Mouse (Mus musculus): ENCODE measurements around the gene Mob3c.

Gene Mob3c

DNA sequence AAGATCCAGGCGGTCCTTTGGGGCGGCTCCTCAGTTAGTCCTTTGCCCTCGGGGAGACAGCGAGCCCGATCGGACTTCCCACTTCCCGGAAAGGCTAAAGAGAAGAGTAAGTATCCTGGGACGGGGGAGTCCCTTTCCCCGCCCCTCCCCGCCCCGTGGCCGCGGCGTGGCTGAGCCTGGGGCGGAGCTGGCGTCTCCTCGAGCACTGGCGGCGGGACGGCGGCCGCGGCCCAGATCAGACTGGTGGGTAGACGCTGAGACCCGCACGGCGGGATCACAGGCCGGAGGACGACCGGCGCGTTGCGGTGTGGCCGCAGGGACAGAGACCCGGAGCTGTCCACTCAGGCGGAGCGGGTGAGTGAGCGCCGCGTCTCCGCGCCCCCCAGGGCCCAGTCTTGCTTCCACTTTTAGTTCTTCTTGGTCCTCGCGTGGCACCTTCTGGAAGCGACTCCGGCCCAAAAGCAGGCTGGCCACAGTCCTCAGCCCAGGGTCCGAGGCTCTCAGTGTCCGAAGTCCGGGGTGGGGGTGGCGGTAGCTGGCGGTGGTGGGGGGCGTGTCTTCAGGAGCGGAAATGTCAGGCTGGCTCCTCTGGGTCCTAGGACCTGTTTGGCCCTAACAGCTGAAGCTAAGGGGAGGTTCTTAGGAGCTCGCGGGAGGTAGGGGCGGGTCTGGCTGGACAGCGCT is at the start of gene Mob3c:
Gene Mob3c, plus strand, starts transcription at position 205 of the 684 bp plus-strand sequence.
- DNase-seq, result peak; percentile 62

- no peak for DNase-seq
These were observed 47.6 kb upstream of the Mob3c start for GRCm38 (mm10) chr4:115780269-115780668.

DNA sequence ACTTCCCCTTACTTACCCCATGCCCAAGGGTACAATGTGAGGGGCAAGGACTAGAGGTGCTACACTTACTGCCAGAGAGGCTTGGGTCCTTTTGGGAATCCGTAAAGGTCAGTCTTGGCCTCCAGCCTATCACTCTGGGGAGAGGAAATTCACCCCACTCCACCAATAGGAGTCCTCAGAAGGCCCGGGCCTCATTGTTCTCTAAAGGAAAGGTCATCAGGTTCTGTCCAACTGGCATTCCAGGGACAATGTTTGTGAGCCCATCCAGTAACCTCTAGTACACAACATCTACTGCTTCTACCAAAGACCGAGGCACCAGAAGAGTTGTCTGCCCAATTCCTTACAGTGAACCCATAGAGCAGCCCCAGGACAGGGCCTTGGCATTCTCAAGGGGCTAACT is 47.0 kb upstream of the Mob3c start, which contains the start of gene Tex38:
Gene Tex38, minus strand, starts transcription at position 101 of the 400 bp plus-strand sequence.
- DNase-seq, result no peak

- no peak for DNase-seq
These were observed 45.7 kb upstream of the Mob3c start for GRCm38 (mm10) chr4:115782026-115782805.

- peak; percentile 79 for DNase-seq
These were observed 43.0 kb upstream of the Mob3c start, which contains the start of gene Atpaf1 for GRCm38 (mm10) chr4:115784769-115785510. Gene Atpaf1 (plus strand): TSS chr4:115784812.

DNA sequence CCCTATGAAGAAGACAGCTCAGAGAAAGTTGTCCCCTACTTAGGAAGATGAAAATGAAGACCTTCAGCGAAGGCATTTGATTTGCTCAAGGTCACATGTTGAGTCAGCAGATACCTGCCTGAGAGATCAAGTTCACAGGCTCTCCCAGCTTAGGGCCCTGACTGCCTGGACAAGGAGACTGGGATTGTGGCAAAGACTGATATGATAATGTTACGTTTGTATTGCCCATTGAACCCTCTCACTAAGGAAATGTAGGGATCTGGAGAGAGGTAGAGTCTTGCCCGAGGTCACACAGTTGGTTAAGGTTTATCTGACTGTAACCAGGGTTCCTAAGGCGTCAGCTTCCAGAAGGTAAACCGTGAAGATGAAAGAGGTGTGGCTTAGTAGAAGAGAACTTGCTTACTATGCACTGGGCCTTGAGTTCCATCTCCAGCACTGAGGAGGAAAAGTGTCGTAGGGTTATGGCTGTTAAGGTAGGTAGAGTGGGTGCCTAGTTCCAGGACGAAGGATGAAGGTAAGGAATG is 42.3 kb upstream of the Mob3c start:
- DNase-seq, result no peak

DNA sequence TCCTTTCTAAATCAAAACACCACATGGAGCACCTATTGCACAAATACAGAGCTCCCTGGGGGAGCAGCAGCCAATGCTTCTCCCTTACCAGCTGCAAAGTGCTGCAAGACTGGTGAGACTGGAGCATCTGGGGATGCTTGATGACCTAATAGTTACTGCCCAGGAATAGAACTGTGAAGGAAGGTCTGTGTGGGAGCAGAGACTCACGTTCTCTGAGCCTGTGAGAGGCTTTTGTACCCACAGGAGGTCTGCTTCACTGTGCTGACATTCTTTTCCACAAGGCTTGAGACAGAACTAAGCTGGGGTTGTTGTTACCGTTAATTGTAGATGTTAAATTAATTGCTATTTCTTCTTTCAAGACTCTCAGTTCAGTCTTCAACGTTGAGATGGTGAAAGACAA is 37.0 kb upstream of the Mob3c start:
- no peak for DNase-seq

- no peak for DNase-seq
These were observed 32.5 kb upstream of the Mob3c start for GRCm38 (mm10) chr4:115795360-115795759.

DNA sequence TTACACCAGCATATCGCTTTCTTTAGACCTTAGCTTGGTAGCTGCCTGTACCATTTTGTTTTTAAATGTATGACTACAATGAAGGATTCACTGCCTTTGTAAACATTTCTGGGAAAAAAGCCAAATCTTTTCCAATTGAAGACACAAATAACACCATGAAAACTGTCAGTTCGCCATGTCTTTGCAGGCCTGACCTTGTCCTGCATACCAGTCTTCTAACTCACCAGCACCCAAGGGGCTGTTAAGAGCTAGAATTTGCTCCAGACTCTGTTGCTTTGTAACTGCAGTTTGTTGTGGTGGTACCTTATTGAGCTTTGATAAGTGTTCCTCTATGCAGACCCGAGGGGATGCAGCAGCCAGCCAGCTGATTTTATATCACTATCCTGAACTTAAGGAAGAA is 27.9 kb upstream of the Mob3c start:
- no peak for DNase-seq

DNA sequence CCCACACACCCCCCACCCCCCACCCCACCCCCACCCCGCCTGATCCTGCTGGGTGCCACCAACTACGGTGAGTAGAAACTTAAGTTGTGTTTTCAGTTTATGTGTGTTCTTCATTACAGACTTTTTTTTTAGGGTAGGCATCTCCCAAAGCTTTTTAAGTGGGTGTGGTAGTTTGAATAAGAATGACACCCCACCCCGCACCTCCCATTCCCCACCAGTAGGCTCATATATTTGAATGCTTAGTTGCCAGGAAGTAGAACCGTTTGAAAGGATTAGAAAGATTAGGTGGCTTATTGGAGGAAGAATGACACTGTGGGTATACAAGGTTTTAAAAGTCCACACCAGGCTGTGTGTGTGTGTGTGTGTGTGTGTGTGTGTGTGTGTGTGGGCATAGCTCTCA is 15.6 kb upstream of the Mob3c start:
- DNase-seq, result no peak

- DNase-seq, result no peak
These were observed 12.3 kb upstream of the Mob3c start for GRCm38 (mm10) chr4:115815606-115816005.

GRCm38 (mm10) chr4:115820199-115820598 is 7.7 kb upstream of the Mob3c start:
- no peak for DNase-seq

DNA sequence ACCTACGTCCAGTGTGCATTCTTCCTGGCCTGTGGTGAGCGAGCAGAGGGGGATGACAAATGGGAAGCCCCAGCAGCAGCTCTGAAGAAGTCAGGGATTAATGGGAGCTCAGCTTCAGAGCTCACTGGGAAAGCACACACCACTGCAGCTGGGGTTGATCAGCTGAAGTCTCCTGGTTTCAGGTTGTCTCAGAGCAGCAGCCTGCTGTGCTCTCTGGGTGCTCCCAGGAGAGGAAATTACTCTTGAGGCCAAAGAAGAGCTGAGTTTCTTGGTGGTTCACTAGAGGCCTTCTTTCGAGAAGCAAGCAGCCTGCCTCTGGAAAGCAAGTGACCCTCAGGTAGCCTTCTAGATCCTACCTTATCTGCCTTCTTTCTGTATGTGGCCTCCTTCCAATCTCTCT is 6.9 kb upstream of the Mob3c start:
- no peak for DNase-seq

GRCm38 (mm10) chr4:115821431-115821830 is 6.5 kb upstream of the Mob3c start:
- no peak for DNase-seq

GRCm38 (mm10) chr4:115821928-115822327 is 6.0 kb upstream of the Mob3c start:
- no peak for DNase-seq

- DNase-seq, result no peak
These were observed 3.7 kb upstream of the Mob3c start for GRCm38 (mm10) chr4:115824178-115824577.

- DNase-seq, result no peak
These were observed 2.6 kb upstream of the Mob3c start for GRCm38 (mm10) chr4:115825271-115825670.

GRCm38 (mm10) chr4:115827066-115827465 is 826 bp upstream of the Mob3c start:
- DNase-seq, result no peak

DNA sequence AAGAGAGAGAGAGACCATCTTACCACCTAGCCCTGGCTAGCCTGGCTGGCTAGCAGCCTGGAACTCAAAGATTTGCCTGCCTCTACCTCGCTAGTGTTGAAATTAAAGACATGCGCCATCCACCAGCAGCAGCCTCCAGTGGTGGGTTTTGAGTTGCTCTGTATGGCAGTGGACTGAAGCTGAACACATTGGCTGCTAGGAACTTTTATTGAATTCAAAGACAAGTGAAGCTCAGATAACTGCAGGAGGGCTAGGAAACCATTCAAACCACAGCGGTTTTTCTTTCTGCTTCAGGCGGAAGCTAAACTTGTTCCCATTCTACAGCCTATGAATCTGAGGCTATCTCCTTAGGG is 381 bp upstream of the Mob3c start:
- no peak for DNase-seq

- no peak for DNase-seq
These were observed 645 bp downstream of the Mob3c start for GRCm38 (mm10) chr4:115828572-115828902.

DNA sequence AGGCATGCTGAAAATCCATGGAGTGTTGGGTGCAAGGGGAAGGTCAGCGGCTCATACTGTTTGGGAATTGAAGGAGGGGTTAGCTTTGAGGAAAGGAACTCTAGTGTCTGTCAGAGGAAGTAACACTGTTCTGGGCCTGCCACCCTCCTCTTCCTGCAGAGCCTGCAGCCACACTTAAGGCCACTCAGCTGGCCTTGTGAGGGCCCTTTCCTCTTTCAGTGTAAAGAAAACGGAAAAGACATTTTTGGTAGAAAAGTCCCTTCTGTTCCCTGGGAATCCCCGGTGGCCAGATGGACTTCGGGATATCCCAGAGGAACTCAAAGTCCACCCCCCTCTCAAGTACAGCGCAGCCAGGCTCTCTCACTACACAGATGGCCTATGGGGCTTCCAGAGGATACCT is 2.6 kb downstream of the Mob3c start:
- DNase-seq, result no peak

GRCm38 (mm10) chr4:115831221-115831620 is 3.3 kb downstream of the Mob3c start:
- no peak for DNase-seq

- no peak for DNase-seq
These were observed 4.1 kb downstream of the Mob3c start for GRCm38 (mm10) chr4:115832040-115832439.

DNA sequence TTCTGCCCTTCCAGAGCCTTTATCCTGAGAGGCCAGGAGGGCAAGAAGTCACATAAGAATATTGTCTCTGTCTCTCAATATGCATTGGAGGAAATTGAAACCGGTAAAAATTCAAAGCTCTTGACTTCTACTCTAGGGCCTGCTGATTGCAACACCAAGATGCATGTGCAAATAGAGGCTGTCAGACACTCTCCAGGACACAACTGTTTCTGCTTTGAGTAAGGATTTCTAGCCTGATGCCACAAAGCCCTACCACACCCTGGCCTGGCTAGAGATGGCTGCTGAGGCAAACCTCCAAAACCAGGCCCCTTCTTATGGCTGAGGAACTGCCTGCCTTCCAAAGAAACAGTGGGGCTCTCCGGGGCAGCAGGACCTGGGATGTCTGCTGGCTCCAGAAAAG is 7.7 kb downstream of the Mob3c start:
- no peak for DNase-seq
